Mouse (Mus musculus): ENCODE results near the gene Ctcfl. TPM values are rescaled to one million over a fixed set of nuclear protein-coding genes. Genes with fewer than 3 reads are reported as not detected.

The Ctcfl gene
- total and polyA plus RNA-seq, 3 experiments: 0.13 TPM; not detected in 2

- H3K27me3 ChIP-seq (ENCODE audit: control insufficient read depth in 1 of 2, insufficient read depth in 2 of 2, low read length in 2 of 2): no peaks in the 10 kb centered on the region; a peak in 1 of 4 replicates
- no peaks in the 10 kb centered on the region for H3K9me3 ChIP-seq (replicated peaks; ENCODE audit: insufficient read depth, low read length)
- H3K4me3 ChIP-seq (ENCODE audit: control insufficient read depth in 1 of 2, insufficient read depth in 1 of 2, low read depth in 2 of 2, low read length in 2 of 2): no peak overlapping the region
- H3K4me1 ChIP-seq (ENCODE audit: control insufficient read depth in 1 of 2, insufficient read depth in 2 of 2, low read length in 2 of 2): peaks cover 0 to 11% of the 10 kb centered on the region in 2 experiments; a peak in 2 of 4 replicates
- H3K27ac ChIP-seq (ENCODE audit: control insufficient read depth, low read depth, low read length): no peak overlapping the region
- TF ChIP-seq POLR2AphosphoS5 (IDR thresholded peaks at IDR 0.05; ENCODE audit: borderline replicate concordance, low read depth, low read length) (no peak), CTCF (IDR thresholded peaks at IDR 0.05 in 2 of 3, conservative IDR thresholded peaks at IDR 0.05 in 1 of 3; ENCODE audit: control insufficient read depth in 1 of 3, insufficient read depth in 1 of 3, low read depth in 2 of 3, low read length in 3 of 3, poor library complexity in 1 of 3, severe bottlenecking in 1 of 3) (peak; percentile 87 to 93 (median 90)), GATA1 (IDR thresholded peaks at IDR 0.05; ENCODE audit: low read depth, low read length) (no peak), SIN3A (IDR thresholded peaks at IDR 0.05; ENCODE audit: low read length) (peak; percentile 57; the same call in 1 of the 2 replicates), ELF1 (IDR thresholded peaks at IDR 0.05; ENCODE audit: low read depth, low read length) (no peak), TAL1 (IDR thresholded peaks at IDR 0.05; ENCODE audit: low read length) (no peak), RAD21 (IDR thresholded peaks at IDR 0.05; ENCODE audit: low read depth, low read length) (peak; percentile 83), BHLHE40 (IDR thresholded peaks at IDR 0.05; ENCODE audit: borderline replicate concordance, low read depth, low read length) (0 out of 2 replicates have a peak, but pooled peaks have one; percentile 22), SMC3 (IDR thresholded peaks at IDR 0.05; ENCODE audit: low read depth, low read length) (peak; percentile 93), HCFC1 (IDR thresholded peaks at IDR 0.05; ENCODE audit: low read depth, low read length) (peak; percentile 45; the same call in 1 of the 2 replicates), NELFE (IDR thresholded peaks at IDR 0.05; ENCODE audit: low read depth, low read length) (no peak), MAZ (IDR thresholded peaks at IDR 0.05; ENCODE audit: low read depth, low read length) (peak; percentile 89), ZC3H11A (IDR thresholded peaks at IDR 0.05; ENCODE audit: low read depth, low read length) (peak; percentile 85)
- H3K36me3 ChIP-seq (ENCODE audit: control insufficient read depth in 1 of 2, insufficient read depth in 2 of 2, low read length in 2 of 2): peaks cover 0 to 2% of the 10 kb centered on the region in 2 experiments; a peak in 1 of 4 replicates
- H3K9ac ChIP-seq (ENCODE audit: control insufficient read depth, low read depth, low read length, poor library complexity, severe bottlenecking): no peak overlapping the region
- H3K79me2 ChIP-seq (ENCODE audit: control insufficient read depth, insufficient read depth, low read length, poor library complexity): no peaks in the 10 kb centered on the region; the same call in 1 of the 2 replicates
- peak; percentile 73 for DNase-seq (ENCODE audit: low read depth, low spot score)
These were observed 38.5 kb downstream of the Ctcfl start for GRCm38 (mm10) chr2:173080785-173081241.

GRCm38 (mm10) chr2:173079766-173080549 is 39.4 kb downstream of the Ctcfl start:
- Histone ChIP-seq H3K36me3 (ENCODE audit: control insufficient read depth in 1 of 2, insufficient read depth in 2 of 2, low read length in 2 of 2) (peaks cover 0 to 2% of the 10 kb centered on the region in 2 experiments; a peak in 1 of 4 replicates), H3K9me3 (replicated peaks; ENCODE audit: insufficient read depth, low read length) (no peaks in the 10 kb centered on the region), H3K4me1 (ENCODE audit: control insufficient read depth in 1 of 2, insufficient read depth in 2 of 2, low read length in 2 of 2) (peaks cover 0 to 11% of the 10 kb centered on the region in 2 experiments; a peak in 2 of 4 replicates), H3K27me3 (ENCODE audit: control insufficient read depth in 1 of 2, insufficient read depth in 2 of 2, low read length in 2 of 2) (no peaks in the 10 kb centered on the region; a peak in 1 of 4 replicates), H3K79me2 (ENCODE audit: control insufficient read depth, insufficient read depth, low read length, poor library complexity) (no peaks in the 10 kb centered on the region; the same call in 1 of the 2 replicates), H3K4me3 (ENCODE audit: control insufficient read depth in 1 of 2, insufficient read depth in 1 of 2, low read depth in 2 of 2, low read length in 2 of 2) (no peak overlapping the region), H3K27ac (ENCODE audit: control insufficient read depth, low read depth, low read length) (no peak overlapping the region), H3K9ac (ENCODE audit: control insufficient read depth, low read depth, low read length, poor library complexity, severe bottlenecking) (no peak overlapping the region)
- DNase-seq (ENCODE audit: low read depth, low spot score): no peak
- TF ChIP-seq ZKSCAN1 (IDR thresholded peaks at IDR 0.05; ENCODE audit: low read depth, low read length) (no peak), CHD1 (IDR thresholded peaks at IDR 0.05; ENCODE audit: low read depth, low read length) (no peak), RCOR1 (IDR thresholded peaks at IDR 0.05; ENCODE audit: low read depth, low read length) (no peak), MYC (IDR thresholded peaks at IDR 0.05; ENCODE audit: low read depth, low read length) (no peak), E2F4 (IDR thresholded peaks at IDR 0.05; ENCODE audit: borderline replicate concordance, low read depth, low read length) (no peak), POLR2AphosphoS5 (IDR thresholded peaks at IDR 0.05; ENCODE audit: borderline replicate concordance, low read depth, low read length) (no peak), UBTF (IDR thresholded peaks at IDR 0.05; ENCODE audit: borderline replicate concordance, insufficient read depth, low read depth, low read length) (no peak), POLR2AphosphoS2 (IDR thresholded peaks at IDR 0.05; ENCODE audit: low read length) (no peak), GATA1 (IDR thresholded peaks at IDR 0.05; ENCODE audit: low read depth, low read length) (no peak), NELFE (IDR thresholded peaks at IDR 0.05; ENCODE audit: low read depth, low read length) (no peak), ETS1 (IDR thresholded peaks at IDR 0.05; ENCODE audit: low read depth, low read length) (no peak), USF2 (IDR thresholded peaks at IDR 0.05; ENCODE audit: borderline replicate concordance in 1 of 2, insufficient read depth in 1 of 2, low read depth in 1 of 2, low read length in 2 of 2) (no peak), BHLHE40 (IDR thresholded peaks at IDR 0.05; ENCODE audit: borderline replicate concordance, low read depth, low read length) (no peak), CTCF (IDR thresholded peaks at IDR 0.05 in 2 of 3, conservative IDR thresholded peaks at IDR 0.05 in 1 of 3; ENCODE audit: control insufficient read depth in 1 of 3, insufficient read depth in 1 of 3, low read depth in 2 of 3, low read length in 3 of 3, poor library complexity in 1 of 3, severe bottlenecking in 1 of 3) (no peak), ELF1 (IDR thresholded peaks at IDR 0.05; ENCODE audit: low read depth, low read length) (no peak), SIN3A (IDR thresholded peaks at IDR 0.05; ENCODE audit: low read length) (no peak), EP300 (IDR thresholded peaks at IDR 0.05; ENCODE audit: low read depth in 1 of 2, low read length in 2 of 2) (no peak), MXI1 (IDR thresholded peaks at IDR 0.05; ENCODE audit: low read depth, low read length) (no peak), POLR2A (IDR thresholded peaks at IDR 0.05; ENCODE audit: control insufficient read depth in 1 of 2, insufficient read depth in 1 of 2, low read depth in 1 of 2, low read length in 2 of 2, poor library complexity in 1 of 2) (no peak)

Measured in MEL (cell line).